Mouse (Mus musculus) heart, adult 2 months (tissue): ENCODE measurements around the gene Ablim2.

ENCODE experiments used
- CTCF ChIP-seq: fragments of 200-600 bp; IDR thresholded peaks from 2 replicates; pipeline ENCODE4 v1.8.1; 2022; ENCODE audit warnings: antibody characterized with exemption, mild to moderate bottlenecking, moderate library complexity
- EP300 ChIP-seq: fragments of 200-500 bp; IDR thresholded peaks from 2 replicates; pipeline ENCODE4 v1.6.1; 2011; ENCODE audit warnings: low read depth, low read length, control low read depth; ENCODE audit not compliant: insufficient read depth
- POLR2A ChIP-seq: fragments of 200-500 bp; IDR thresholded peaks from 2 replicates; pipeline ENCODE4 v1.6.1; 2011; ENCODE audit warnings: mild to moderate bottlenecking, low read depth, low read length, control low read depth; ENCODE audit not compliant: insufficient read depth

DNA sequence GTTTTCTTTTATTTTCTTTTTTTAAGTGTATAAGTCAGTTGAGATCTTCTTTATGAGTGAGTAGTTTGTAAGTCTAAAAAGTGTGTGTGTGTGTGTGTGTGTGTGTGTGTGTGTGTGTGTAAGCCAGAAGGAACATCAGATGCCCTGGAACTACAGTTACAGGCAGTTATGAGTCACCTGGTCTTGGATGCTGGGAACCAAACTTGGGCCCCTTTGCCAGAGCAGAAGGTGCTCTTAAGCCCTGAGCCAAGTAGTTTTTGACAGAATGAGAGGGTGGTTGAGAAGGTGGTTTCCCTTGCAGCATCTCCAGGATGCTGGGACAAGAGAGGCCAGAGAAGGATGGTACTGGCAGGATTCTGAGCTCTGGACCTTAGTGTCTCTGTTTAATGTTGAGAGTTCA, 162.9 kb downstream of the Ablim2 start:
- TF ChIP-seq CTCF (no peak), EP300 (no peak), POLR2A (no peak)
